Mouse (Mus musculus) liver, adult 2 months (tissue): ENCODE results near the gene Apoa2.

Experiments used
- CTCF ChIP-seq: fragments of 200-500 bp; IDR thresholded peaks from 2 replicates; pipeline ENCODE4 v1.5.1; 2011; ENCODE audit warnings: low read depth, low read length, control low read depth
- POLR2A ChIP-seq: fragments of 200-500 bp; IDR thresholded peaks from 2 replicates; pipeline ENCODE4 v1.6.1; 2011; ENCODE audit warnings: low read length, control low read depth; ENCODE audit not compliant: insufficient read depth; ENCODE audit errors: extremely low read depth

DNA sequence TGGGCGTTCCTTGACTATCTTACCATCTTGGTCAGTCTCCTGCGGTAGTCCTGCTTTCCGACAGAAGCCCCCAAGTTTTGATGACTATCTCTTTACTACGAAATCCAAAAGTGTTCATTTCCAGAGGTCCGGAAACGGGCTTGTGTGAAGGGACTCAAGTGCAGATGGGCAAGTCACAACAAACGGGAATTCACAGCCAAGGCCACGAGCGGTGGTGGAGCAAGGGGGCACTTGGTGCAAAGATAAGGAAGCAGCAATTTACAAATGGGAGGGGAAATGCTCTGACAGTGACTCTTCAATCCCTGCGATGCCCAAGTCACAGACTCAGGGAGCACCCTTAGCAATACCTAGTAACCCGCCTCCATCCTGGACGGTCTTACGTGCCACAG lies 22.6 kb downstream of the Apoa2 start:
- TF ChIP-seq POLR2A (no peak), CTCF (no peak)
